Mouse (Mus musculus) myocyte (in vitro differentiated cells): ENCODE measurements around the gene Neurl1b. TPM values are rescaled to one million over a fixed set of nuclear protein-coding genes. Genes with fewer than 3 reads are reported as not detected.

ENCODE experiments used
- H3K27me3 ChIP-seq: one replicate; pipeline ENCODE4 v1.6.1; 2011; ENCODE audit not compliant: control insufficient read depth, insufficient read depth, insufficient read length
- H3K36me3 ChIP-seq: one replicate; pipeline ENCODE4 v1.6.1; 2011; ENCODE audit not compliant: control insufficient read depth, insufficient read depth
- H3K4me2 ChIP-seq: one replicate; pipeline ENCODE4 v1.6.1; 2011; ENCODE audit warnings: low read depth, control low read depth
- H3K4me3 ChIP-seq: one replicate; pipeline ENCODE4 v1.5.1; 2011; ENCODE audit warnings: mild to moderate bottlenecking, control low read depth, moderate library complexity
- H3K79me2 ChIP-seq: one replicate; pipeline ENCODE4 v1.6.1; 2011; ENCODE audit not compliant: control insufficient read depth, insufficient read depth
- H3ac ChIP-seq: one replicate; pipeline ENCODE4 v1.6.1; 2011; ENCODE audit not compliant: control insufficient read depth, insufficient read length
- CEBPB ChIP-seq: IDR thresholded peaks from 2 replicates; pipeline ENCODE4 v1.6.1; 2011; ENCODE audit warnings: mild to moderate bottlenecking, moderate library complexity; ENCODE audit not compliant: poor library complexity, insufficient read depth, severe bottlenecking
- E2F4 ChIP-seq: IDR thresholded peaks from one replicate; pipeline ENCODE4 v1.6.1; 2011; ENCODE audit warnings: mild to moderate bottlenecking, control low read depth, moderate library complexity; ENCODE audit not compliant: insufficient read depth
- MAX ChIP-seq: IDR thresholded peaks from one replicate; pipeline ENCODE4 v1.6.1; 2011; ENCODE audit warnings: low read depth, mild to moderate bottlenecking, control low read depth
- MYOD1 ChIP-seq, 3 experiments: IDR thresholded peaks; one replicate each; pipeline ENCODE4 v1.6.1; 2011; ENCODE audit warnings: control low read depth in 2 of 3, low read depth in 2 of 3, mild to moderate bottlenecking in 2 of 3, moderate library complexity in 1 of 3; ENCODE audit not compliant: insufficient read length in 2 of 3, control insufficient read depth in 1 of 3
- MYOG ChIP-seq, 3 experiments: IDR thresholded peaks; one replicate each; pipeline ENCODE4 v1.6.1; 2011; ENCODE audit warnings: control low read depth in 2 of 3, low read depth in 2 of 3, mild to moderate bottlenecking in 2 of 3; ENCODE audit not compliant: insufficient read length in 2 of 3, control insufficient read depth in 1 of 3, insufficient read depth in 1 of 3
- POLR2A ChIP-seq: IDR thresholded peaks from one replicate; pipeline ENCODE4 v1.6.1; 2011; ENCODE audit warnings: low read depth, mild to moderate bottlenecking, control low read depth, moderate library complexity; ENCODE audit not compliant: insufficient read length
- POLR2AphosphoS2 ChIP-seq: IDR thresholded peaks from one replicate; pipeline ENCODE4 v1.6.1; 2011; ENCODE audit warnings: low read depth, control low read depth; ENCODE audit not compliant: insufficient read length
- REST ChIP-seq: IDR thresholded peaks from one replicate; pipeline ENCODE4 v1.6.1; 2011; ENCODE audit warnings: mild to moderate bottlenecking, control low read depth, moderate library complexity; ENCODE audit not compliant: insufficient read depth, insufficient read length
- SRF ChIP-seq: IDR thresholded peaks from one replicate; pipeline ENCODE4 v1.6.1; 2011; ENCODE audit warnings: low read depth; ENCODE audit not compliant: control insufficient read depth, insufficient read length
- TCF12 ChIP-seq: IDR thresholded peaks from one replicate; pipeline ENCODE4 v1.6.1; 2011; ENCODE audit warnings: mild to moderate bottlenecking, control low read depth; ENCODE audit not compliant: poor library complexity, insufficient read depth, severe bottlenecking
- TCF3 ChIP-seq: IDR thresholded peaks from one replicate; pipeline ENCODE4 v1.6.1; 2011; ENCODE audit warnings: low read depth, control low read depth; ENCODE audit not compliant: insufficient read length
- USF1 ChIP-seq: IDR thresholded peaks from one replicate; pipeline ENCODE4 v1.6.1; 2011; ENCODE audit warnings: low read depth, mild to moderate bottlenecking, control low read depth, moderate library complexity
- polyA plus RNA-seq: library from polyadenylated mRNA; unstranded; fragments of >200 nt; fragmentation: generic; extraction: Trizol; gene quantifications from one replicate; pipeline ENCODE4 v1.2.1, GENCODE M21; 2012; ENCODE audit warnings: missing spikeins

Gene Neurl1b
- 0.55 TPM for polyA plus RNA-seq

DNA sequence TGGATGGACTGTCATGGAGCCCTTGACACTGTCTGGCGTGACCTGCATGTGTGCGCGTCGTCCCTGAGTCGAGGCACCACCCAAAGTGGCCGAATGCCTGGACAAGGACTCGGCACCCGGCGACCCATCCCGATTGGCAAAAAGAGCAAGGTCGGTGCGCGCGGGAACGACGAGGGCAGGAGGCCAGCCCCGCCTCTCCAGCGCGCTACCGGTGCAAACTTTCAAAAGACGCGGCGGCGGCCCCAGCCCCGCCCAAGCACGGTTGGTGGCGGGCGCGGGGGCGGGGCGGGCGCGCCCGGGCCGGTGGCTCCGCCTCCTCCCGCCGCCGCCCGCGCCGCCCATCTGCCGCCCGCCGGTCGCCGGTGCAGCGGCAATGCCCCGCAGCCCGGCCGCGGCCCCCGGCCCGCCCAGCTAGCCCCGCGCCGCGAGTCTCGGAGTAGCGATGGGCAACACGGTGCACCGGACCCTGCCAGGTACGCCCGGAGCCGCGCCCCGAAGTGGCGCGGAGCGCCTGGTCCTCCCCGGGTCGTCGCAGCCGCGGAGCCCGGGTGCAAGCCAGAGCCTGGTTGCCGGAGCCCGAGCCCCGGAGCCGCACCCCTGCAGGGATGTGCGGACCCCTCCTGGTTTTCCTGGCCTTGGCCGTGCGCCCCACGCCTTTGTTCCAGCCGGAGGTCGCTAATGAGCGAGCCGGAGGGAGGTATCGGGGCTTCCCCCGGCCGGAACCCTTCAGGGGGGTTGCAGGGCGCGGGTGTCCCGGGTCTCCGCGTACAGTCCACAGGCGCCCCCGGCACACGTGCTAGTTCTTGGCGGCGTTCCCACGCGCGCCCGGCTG lies at the start of gene Neurl1b:
Gene Neurl1b (plus strand): TSS at position 307 of the 832 bp plus-strand sequence.
- Histone ChIP-seq H3K79me2 (no peaks in the 10 kb centered on the region), H3K4me2 (peak within 1 kb of the TSS; percentile 70), H3K27me3 (peaks cover 86% of the 10 kb centered on the region), H3ac (no peak within 1 kb of the TSS), H3K4me3 (peak within 1 kb of the TSS; percentile 12), H3K36me3 (no peaks in the 10 kb centered on the region)
- peak; percentile 73 for TF ChIP-seq E2F4
- no peak for TF ChIP-seq MYOD1 (IDR thresholded peaks at IDR 0.05; ENCODE audit: control insufficient read depth in 1 of 3, insufficient read length in 2 of 3, low read depth in 2 of 3)
- TF ChIP-seq MYOG (IDR thresholded peaks at IDR 0.05; ENCODE audit: control insufficient read depth in 1 of 3, insufficient read depth in 1 of 3, insufficient read length in 2 of 3, low read depth in 2 of 3) = no peak

DNA sequence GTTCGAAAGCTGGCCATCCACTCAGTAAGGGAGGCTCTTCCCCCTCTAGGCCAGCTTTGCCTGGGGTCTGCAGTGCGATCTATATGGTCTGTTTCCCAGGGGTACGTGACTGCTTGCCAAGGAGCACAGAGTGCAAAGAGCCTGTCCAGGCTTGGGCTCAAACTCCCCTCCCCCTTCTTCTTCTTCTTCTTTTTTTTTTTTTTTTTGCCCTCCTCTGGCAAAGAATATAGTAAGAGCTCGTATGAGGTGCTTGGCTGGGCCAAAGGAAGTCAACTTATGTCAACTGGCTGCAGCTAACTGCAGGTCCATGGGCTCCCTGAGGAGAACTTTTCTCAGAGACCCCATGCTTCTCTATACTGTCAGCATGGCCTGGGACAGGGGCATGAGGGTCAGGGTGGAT lies 47.8 kb upstream of the Neurl1b start:
- Histone ChIP-seq H3K36me3 (no peaks in the 10 kb centered on the region), H3K27me3 (peaks cover 51% of the 10 kb centered on the region)
- TF ChIP-seq MAX = no peak
- TF ChIP-seq REST = no peak
- no peak for TF ChIP-seq POLR2A
- TF ChIP-seq USF1 = no peak
- TF ChIP-seq CEBPB = no peak
- no peak for TF ChIP-seq MYOD1 (IDR thresholded peaks at IDR 0.05; ENCODE audit: control insufficient read depth in 1 of 3, insufficient read length in 2 of 3, low read depth in 2 of 3)
- no peak for TF ChIP-seq TCF12

DNA sequence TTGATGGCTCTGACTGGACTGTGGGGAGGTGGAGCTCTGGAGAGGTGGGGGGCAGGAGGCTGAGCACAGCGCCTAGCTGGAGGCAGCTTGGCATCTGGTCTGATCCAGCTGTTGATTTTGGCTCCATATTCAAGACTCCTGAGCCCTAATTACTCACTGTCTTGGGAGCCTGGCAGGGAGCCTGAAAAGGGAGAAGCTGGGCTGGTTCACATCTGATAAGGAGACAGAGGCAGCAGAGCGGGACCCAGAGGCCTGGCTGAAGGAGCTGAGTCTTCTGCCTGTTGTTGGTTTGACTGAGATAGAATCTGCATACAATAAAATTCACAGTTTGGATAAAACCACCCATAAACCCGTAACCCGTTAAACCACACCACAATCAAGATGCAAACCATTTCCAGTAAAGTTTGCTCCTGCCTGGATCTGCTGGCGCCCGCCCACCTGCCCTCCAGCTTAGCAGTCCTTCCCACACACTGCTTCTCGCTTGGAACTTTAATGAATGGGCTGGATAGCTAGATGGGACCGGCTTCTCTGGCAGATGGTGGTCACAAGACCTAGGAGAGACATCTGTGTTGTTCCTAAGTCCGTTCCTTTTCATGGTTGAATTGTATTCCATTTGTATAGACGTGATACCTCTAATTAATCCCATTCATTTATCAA lies 46.2 kb upstream of the Neurl1b start:
- Histone ChIP-seq H3K27me3 (peaks cover 60% of the 10 kb centered on the region), H3K4me2 (peak overlapping the region; percentile 30), H3K4me3 (no peak overlapping the region), H3K36me3 (no peaks in the 10 kb centered on the region), H3K79me2 (no peaks in the 10 kb centered on the region), H3ac (no peak overlapping the region)
- TF ChIP-seq SRF = no peak
- peak in 1 of 3 experiments; percentile 40 for TF ChIP-seq MYOD1 (IDR thresholded peaks at IDR 0.05; ENCODE audit: control insufficient read depth in 1 of 3, insufficient read length in 2 of 3, low read depth in 2 of 3)
- peak; percentile 7 for TF ChIP-seq TCF12
- TF ChIP-seq MYOG (IDR thresholded peaks at IDR 0.05; ENCODE audit: control insufficient read depth in 1 of 3, insufficient read depth in 1 of 3, insufficient read length in 2 of 3, low read depth in 2 of 3) = no peak
- no peak for TF ChIP-seq POLR2AphosphoS2
- no peak for TF ChIP-seq E2F4
- TF ChIP-seq USF1 = no peak
- no peak for TF ChIP-seq MAX
- TF ChIP-seq POLR2A = no peak
- TF ChIP-seq TCF3 = no peak
- TF ChIP-seq CEBPB = no peak

More for the DNA sequence above, 47.8 kb upstream of the Neurl1b start:
- no peak overlapping the region for H3K4me3 ChIP-seq
- H3K79me2 ChIP-seq = no peaks in the 10 kb centered on the region
- H3ac ChIP-seq = no peak overlapping the region
- no peak overlapping the region for H3K4me2 ChIP-seq

DNA sequence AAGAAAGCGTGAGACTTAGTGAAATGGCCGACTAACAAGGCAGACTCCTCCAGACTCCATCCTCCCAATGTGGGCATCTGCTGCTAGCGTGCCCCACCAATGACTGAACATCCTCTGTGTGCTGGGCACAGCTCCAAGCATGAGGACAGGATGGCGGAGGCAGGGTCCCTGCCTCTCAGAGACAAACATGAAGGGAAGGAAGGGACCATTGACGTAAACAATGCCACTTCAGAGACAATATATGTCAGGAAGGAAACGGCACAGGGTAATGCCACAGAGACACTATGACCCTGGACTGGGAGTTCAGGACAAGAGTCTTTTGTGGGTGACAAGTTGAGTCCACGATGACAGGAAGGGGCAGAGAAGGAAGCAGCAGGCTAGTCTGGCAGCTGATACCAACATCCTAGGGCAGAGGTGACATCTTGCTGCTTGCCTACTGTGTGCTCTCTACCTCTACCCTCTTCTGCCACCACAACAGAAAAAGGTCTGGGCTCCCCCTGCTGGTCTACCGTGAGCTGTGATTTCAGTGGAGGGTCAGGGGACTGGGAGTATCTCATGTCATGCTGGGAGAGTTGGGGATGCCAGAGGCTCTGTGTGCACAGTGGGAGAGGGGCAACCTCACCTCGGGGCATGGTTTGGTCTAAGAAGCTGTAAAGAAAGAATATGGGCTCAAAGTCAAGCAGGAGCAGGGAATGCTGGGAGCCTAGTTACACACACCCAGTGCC lies 43.9 kb upstream of the Neurl1b start:
- TF ChIP-seq TCF12 (no peak), POLR2A (no peak), CEBPB (no peak), MYOG (IDR thresholded peaks at IDR 0.05; ENCODE audit: control insufficient read depth in 1 of 3, insufficient read depth in 1 of 3, insufficient read length in 2 of 3, low read depth in 2 of 3) (no peak), SRF (no peak), TCF3 (no peak), MAX (no peak), USF1 (no peak), POLR2AphosphoS2 (no peak), REST (no peak), MYOD1 (IDR thresholded peaks at IDR 0.05; ENCODE audit: control insufficient read depth in 1 of 3, insufficient read length in 2 of 3, low read depth in 2 of 3) (no peak), E2F4 (no peak)
- H3K27me3 ChIP-seq = peaks cover 56% of the 10 kb centered on the region

More for the DNA sequence above, 43.9 kb upstream of the Neurl1b start:
- H3K79me2 ChIP-seq = no peaks in the 10 kb centered on the region
- no peak overlapping the region for H3K4me2 ChIP-seq
- H3ac ChIP-seq = no peak overlapping the region
- H3K4me3 ChIP-seq = no peak overlapping the region
- H3K36me3 ChIP-seq = no peaks in the 10 kb centered on the region
